Mouse (Mus musculus): ENCODE data around the gene Prr12. TPM values are rescaled to one million over a fixed set of nuclear protein-coding genes. Genes with fewer than 3 reads are reported as not detected.
"Not testable (repeated sequence)": the region's sequence is repeated elsewhere in the genome, so short reads cannot be mapped to it uniquely, and the experiment has no call there.

The Prr12 gene
- total RNA-seq, 2 experiments from 2014 or later = 17.9 to 29.6 TPM

- intact Hi-C loops (cut with DNase I; ENCODE audit: low total_unique reads) = no loop called here
These were observed 22.7 kb downstream of the Prr12 start for GRCm38 (mm10) chr7:45029995-45030394.

DNA sequence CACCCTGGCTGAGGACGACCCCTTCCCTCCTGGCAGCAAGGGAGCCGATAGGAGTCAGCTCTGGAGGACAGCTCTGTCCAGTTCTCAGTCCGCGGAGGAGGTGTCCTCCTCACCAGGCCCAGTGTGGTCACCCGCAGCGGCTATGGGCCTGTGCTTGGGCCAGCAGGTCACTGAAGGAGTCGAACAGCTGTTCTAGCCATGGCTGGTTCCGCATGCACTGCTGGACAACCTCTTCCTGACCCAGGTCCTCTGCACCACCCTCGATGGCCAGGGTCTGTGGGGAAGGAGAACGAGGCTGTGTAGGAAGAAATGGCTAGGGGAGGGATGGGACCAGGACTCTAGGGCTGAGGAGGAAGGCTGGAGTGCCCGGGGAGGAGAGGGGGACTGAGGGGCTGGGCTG, 24.3 kb downstream of the Prr12 start:
- no peak for DNase-seq
- intact Hi-C loops (cut with DNase I; ENCODE audit: low total_unique reads) = no loop called here

More at GRCm38 (mm10) chr7:45029995-45030394, 22.7 kb downstream of the Prr12 start:
- DNase-seq = no peak

- no peak for DNase-seq
- intact Hi-C loops (cut with DNase I; ENCODE audit: low total_unique reads) = no loop called here
These were observed 24.9 kb downstream of the Prr12 start for GRCm38 (mm10) chr7:45027761-45028160.

DNA sequence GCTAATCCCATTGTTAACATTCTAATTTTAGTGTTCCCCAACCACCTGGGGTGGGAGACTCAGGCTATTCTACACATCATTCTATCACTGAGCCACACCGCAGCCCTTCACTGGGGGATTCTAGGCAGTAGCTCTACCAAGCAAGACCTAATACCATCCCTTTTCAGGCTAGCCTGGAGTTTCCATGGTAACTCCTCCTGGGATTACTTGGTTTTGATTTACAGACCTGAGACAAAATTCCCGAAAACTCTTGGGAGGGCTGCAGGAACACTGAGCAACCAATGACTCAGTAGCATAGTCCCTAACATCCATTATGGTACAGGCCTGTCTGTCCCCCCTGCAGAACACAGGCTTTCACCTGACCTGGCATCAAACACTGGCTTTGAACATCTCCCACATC, 26.4 kb downstream of the Prr12 start:
- DNase-seq = no peak
- intact Hi-C loops (cut with DNase I; ENCODE audit: low total_unique reads) = no loop called here

DNA sequence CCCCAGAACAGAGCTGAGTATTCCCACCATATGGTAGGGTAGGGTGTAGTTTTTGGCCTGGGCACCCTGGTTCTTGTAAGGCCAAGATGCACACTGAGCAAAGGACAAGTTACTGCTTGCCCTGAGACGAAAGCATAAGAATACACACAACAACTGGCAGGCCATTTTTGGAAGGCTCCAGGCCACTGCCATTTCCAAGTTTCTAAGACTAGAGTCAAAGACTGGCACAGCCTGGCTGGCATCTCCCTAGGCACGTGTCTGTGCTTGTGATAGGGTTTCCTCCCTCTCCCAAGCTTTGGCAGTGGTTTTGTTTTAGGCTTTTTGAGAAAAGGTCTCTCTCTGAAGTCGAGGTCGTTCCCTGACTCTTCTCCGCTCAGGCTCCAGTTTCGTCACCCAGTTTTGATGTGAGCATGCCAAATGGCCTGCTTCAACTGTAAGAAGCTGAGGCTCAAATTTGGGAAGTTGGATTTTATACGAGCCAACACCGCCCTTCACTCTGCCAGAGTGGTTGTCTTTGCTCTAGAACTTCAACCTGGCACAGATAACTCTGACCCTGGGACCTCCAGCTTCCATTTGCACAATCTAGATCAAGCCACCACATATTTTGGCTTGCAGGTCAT, 27.0 kb downstream of the Prr12 start:
- intact Hi-C loops (cut with DNase I; ENCODE audit: low total_unique reads) = no loop called here
- DNase-seq = peak; percentile 57

GRCm38 (mm10) chr7:45024281-45025248, 28.1 kb downstream of the Prr12 start:
- intact Hi-C loops (cut with DNase I; ENCODE audit: low total_unique reads) = no loop called here
- DNase-seq = no peak

- DNase-seq; intact Hi-C loops (cut with DNase I; ENCODE audit: low total_unique reads): not testable (repeated sequence)
These were observed 29.0 kb downstream of the Prr12 start for GRCm38 (mm10) chr7:45023711-45024110.

DNA sequence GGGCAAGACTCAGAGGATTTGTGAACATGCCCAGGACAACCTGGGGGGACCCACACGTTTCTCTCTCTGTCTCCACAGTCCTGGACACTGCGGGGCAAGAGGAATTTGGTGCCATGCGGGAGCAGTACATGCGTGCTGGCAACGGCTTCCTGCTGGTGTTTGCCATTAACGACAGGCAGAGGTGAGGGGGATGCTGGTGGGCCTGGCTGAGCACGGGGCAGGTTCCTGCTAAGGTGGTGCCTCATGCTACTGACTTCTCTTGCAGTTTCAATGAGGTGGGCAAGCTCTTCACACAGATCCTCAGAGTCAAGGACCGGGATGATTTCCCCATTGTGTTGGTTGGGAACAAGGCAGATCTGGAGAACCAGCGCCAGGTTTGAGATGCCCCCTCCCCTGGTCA, 32.5 kb downstream of the Prr12 start:
- intact Hi-C loops (cut with DNase I; ENCODE audit: low total_unique reads) = no loop called here
- DNase-seq = no peak

DNA sequence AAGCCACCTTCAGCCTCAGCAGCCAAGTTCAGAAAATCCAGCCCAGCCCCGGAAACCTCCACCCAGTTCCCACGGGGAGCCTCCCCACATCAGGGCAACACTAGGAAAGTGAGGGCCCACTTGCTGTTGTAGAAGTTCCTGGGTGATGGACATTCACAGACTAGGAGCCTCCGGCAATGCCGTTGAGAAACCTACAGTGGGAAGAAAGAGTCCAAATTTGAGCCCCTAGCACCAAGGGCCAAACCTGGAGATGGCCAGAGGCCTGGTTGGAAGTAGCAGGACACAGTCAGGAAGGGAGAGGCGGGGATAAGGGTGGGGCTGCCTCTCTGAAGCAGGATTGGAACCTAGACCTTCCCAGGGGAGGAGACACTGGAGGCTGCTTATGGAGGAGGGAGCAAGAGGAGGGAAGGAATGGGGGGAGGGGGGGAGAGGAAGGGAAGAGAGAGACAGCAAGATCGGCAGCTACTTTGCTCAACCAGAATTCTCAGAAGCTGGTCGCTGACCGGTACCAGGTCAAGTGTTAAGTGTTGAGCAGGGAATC, 33.6 kb downstream of the Prr12 start:
- intact Hi-C loops (cut with DNase I; ENCODE audit: low total_unique reads) = no loop called here
- peak; percentile 78 for DNase-seq

DNA sequence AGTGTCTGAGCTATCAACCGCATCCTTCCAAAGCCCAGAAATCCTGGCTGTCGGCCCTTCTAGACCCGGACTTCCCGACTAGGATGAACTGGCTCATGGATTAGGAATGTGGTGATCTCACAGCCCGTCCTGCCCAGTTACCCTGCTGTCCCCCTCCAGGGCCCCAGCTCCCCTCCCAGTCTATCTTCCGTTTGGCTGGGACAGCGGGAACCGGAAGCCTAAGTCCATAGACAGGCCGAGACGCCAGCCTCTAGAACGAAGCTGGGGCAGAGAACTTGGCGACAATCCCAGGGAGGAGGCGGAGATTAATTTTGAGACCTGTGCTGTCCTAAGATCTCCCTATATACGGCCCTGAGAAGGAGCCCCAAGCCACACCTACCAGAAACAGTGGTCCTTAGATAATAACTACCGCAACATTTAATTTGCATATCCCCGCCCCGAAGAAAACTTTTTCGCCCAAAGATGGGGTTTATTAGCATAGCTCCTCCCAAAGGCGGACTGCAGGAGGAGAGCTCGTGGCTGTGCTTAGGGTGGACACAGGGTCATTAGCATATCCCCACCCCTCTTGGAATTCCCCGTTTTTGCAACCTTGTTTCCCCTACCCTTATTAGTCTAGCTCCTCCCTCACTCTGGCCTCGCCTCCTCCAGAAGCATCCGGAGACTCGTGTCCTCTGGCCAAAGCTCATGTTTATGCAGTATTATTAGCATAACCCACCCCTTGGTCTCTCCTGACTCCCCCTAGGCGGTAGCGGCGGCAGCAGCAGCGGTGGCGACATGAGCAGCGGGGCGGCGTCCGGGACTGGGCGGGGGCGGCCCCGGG, 35.2 kb downstream of the Prr12 start, which contains the start of gene Rras:
Gene Rras (plus strand): TSS at position 720 of the 820 bp plus-strand sequence.
- intact Hi-C loops (cut with DNase I; ENCODE audit: low total_unique reads) = no loop called here
- DNase-seq = peak; percentile 93

- intact Hi-C loops (cut with DNase I; ENCODE audit: low total_unique reads) = no loop called here
- DNase-seq = no peak
These were observed 35.9 kb downstream of the Prr12 start for GRCm38 (mm10) chr7:45016761-45017160.

DNA sequence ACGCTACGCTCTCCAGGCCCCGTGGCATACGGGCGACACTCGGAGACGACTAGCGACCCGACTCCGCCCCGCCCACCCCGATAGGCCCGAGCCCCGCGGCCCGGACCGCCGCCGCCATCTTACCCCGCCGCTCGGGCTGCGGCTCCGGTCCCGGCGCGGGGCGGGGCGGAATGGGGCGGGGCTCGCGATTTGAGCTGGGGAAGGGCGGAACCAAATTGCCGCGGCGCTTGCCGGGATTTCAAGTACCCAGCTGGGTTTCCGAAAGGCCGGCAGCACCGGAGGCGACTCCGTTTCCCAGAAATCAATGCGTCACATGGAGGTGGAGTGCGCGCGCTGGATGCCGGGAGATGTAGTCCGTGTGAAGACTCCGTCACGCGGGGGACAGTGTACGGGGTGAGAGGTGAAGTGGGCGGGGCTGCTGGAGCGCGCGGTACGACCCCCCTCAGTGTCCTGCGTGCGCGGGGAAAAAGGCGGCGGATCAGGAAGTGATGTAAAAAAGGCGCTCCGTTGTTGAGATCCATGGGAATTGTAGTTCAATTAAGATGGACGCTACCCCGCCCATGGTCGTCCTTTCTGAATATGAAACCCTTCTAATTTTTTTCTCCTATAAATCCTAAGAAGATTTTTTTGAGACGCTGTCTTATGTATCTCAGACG, 36.6 kb downstream of the Prr12 start, which contains the start of gene Scaf1:
Gene Scaf1 (minus strand): TSS at position 407 of the 656 bp plus-strand sequence.
- peak; percentile 99 for DNase-seq
- intact Hi-C loops (cut with DNase I; ENCODE audit: low total_unique reads) = no loop called here

DNA sequence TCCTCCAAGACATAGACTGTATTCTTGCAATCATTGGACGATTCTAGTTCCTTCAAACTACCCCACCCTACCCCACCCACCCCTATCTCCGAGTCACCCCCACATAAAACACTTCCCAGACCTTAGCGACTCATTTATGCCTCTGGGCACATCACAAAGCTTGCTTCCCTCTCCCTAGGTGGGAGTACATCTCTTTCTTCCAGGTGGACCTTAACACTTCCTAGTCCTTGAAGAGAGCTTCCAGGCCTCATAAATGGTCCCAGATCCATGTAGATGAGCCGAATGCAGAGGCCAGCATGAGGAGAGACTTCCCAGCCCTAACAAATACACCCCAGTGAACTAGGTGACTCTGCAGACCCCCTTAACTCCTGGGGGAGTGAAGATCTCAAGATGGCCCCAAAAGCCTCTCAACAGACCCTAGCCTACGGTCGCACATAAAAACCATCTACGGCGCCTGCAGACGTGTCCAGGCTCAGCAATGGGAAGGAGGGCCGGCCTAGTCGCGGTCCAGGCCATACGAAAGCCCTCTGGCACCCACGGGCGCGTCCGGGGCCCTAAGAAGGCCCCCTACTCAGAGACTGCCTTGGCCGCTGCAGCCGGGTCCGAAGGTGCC, 37.2 kb downstream of the Prr12 start:
- DNase-seq = no peak
- intact Hi-C loops (cut with DNase I; ENCODE audit: low total_unique reads) = no loop called here

DNA sequence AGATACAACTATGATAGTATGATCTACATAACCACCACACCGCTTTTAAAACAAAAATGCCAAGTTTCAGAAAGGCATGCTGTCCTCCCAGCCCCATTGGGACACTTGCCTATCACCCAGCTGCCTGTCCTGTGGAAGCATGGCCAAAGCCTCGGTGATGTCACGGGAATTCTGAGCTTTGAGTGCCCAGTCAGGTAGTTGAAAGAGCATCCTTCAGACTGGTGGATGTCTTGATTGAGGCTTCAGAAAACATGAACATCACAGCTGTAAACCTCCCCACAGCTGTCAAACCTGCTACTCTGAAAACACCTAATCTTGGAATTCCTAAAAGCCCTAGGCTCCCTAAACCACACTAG, 38.6 kb downstream of the Prr12 start:
- intact Hi-C loops (cut with DNase I; ENCODE audit: low total_unique reads) = no loop called here
- DNase-seq = no peak

DNA sequence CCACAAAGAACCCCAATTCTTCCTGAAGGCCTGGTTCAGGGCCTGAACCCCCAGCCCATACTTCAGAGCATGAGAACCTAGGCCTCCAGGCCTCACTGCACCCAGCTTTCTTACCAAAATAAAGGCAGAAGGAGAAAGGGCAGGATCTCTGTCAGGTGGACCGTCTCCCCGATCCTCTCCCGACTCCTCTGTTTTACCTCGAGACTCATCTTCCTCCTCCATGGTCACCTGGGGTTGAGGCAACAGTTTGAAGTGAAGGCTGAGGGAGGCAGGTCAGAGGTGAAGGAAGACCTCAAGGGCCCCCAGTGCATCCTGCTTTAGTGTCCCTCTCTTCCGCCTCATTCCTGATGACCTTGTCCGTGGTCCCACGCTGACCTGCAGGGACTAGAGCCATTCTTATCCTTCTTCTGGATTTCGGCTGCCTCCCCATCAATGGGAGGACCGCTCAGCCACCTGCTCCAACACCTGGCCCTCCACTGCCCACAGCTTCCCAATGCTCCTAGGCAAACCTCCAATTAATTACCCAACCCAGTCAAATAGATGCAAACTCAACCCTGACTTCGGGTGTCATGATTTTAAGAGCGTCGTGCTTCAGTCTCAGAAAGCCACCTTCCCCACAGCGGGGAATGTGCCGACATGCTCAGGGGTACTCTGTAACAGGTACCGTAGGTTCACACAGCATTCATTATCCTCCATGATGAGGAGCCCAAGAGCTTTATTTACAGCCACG, 39.1 kb downstream of the Prr12 start:
- intact Hi-C loops (cut with DNase I; ENCODE audit: low total_unique reads) = no loop called here
- no peak for DNase-seq

DNA sequence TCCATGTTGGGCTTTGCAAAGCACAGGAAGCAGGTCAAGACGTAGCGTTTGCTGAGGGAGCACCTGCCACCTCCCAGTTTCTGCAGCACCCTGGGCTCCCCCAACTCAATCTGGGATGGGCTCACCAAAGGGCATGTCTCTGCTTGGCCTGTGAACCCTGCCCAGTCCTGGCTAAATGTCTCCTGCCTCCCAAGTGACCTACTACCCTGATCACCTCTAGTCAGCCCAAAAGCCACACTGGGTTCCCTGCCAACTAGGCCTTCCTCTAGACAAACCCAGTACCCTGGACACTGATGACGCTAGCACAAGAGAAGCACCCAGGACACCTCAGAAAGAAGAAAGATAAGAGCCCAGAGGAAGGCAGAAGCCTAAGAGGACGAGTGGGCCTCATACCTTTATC, 39.9 kb downstream of the Prr12 start:
- intact Hi-C loops (cut with DNase I; ENCODE audit: low total_unique reads) = no loop called here
- no peak for DNase-seq

DNA sequence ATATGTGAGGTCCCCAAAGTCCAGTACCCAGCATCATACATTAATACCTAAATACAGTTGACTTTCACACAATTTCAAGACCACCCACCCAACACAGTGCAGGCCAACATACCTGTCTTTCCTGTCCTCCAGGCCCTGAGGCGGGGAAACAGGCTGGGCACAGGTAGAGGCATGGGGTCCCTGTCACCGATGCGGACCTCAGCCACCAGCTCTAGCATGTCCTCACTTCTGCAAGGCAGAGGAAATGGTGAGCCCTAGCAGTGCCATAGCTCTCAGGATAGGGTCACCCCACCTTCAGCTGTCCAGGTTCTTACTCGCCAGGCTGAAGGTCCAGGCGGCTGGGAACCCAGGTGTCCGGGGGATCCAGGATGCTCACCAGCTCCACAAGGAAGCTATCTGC, 40.7 kb downstream of the Prr12 start:
- intact Hi-C loops (cut with DNase I; ENCODE audit: low total_unique reads) = no loop called here
- DNase-seq = no peak

DNA sequence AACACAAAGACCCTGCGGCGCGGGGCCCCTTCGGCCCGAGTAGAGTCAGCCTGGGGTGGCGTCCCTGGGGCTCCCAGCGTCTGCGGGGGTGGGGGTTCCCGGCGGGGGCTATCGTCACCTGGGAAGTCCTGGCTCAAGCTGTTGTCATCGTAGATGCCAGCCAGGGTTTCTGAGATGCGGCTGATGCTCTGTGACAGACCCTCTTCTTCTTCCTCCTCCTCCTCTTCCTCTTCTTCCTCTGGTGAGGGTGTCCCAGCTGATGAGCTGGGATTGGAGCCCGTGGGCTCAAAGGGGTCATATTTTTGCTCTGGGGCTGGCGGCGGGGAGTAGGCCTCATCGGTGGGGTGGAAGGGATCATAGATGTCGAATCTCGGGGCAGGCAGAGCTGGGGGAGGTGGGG, 44.3 kb downstream of the Prr12 start:
- no peak for DNase-seq
- intact Hi-C loops (cut with DNase I; ENCODE audit: low total_unique reads) = no loop called here

Measured in gastrocnemius, postnatal 14 days (tissue).